Mouse (Mus musculus): ENCODE measurements at regions not wholly inside any gene's neighbourhood (a gene's known extent, or its start where the extent isn't known, plus 50 kb on each side); places are given as distances from the start of the nearest gene placed in this dataset.
"Not testable (repeated sequence)": the region's sequence is repeated elsewhere in the genome, so short reads cannot be mapped to it uniquely, and the experiment has no call there.

GRCm38 (mm10) chr5:60966939-60967338, 841.7 kb upstream of the G6pd2 start:
- Histone ChIP-seq H3K9ac (replicated peaks; ENCODE audit: low read depth, low read length) (no peak overlapping the region), H3K36me3 (ENCODE audit: control insufficient read depth, insufficient read depth) (no peaks in the 10 kb centered on the region), H3K27ac (ENCODE audit: low read length) (peak overlapping the region; percentile 12; the same call in 1 of the 2 replicates), H3K27me3 (replicated peaks; ENCODE audit: control insufficient read depth, insufficient read depth, low read length) (no peaks in the 10 kb centered on the region), H3K4me2 (ENCODE audit: low read length) (no peak overlapping the region), H3K9me3 (ENCODE audit: control insufficient read depth, low read length) (no peaks in the 10 kb centered on the region), H3K4me3 (replicated peaks; ENCODE audit: low read length) (no peak overlapping the region), H3K4me1 (replicated peaks; ENCODE audit: control insufficient read depth, insufficient read depth, low read length) (no peaks in the 10 kb centered on the region)
- ATAC-seq = peak; percentile 91
- 28% methylated on average over 1 of the region's 1 CpGs for WGBS

GRCm38 (mm10) chr5:60969470-60969869, 839.1 kb upstream of the G6pd2 start:
- 51% methylated on average over 5 of the region's 5 CpGs for WGBS
- Histone ChIP-seq H3K4me1 (replicated peaks; ENCODE audit: control insufficient read depth, insufficient read depth, low read length) (no peaks in the 10 kb centered on the region), H3K36me3 (ENCODE audit: control insufficient read depth, insufficient read depth) (no peaks in the 10 kb centered on the region), H3K27me3 (replicated peaks; ENCODE audit: control insufficient read depth, insufficient read depth, low read length) (no peaks in the 10 kb centered on the region), H3K9me3 (ENCODE audit: control insufficient read depth, low read length) (no peaks in the 10 kb centered on the region), H3K4me3 (replicated peaks; ENCODE audit: low read length) (no peak overlapping the region), H3K27ac (ENCODE audit: low read length) (no peak overlapping the region), H3K9ac (replicated peaks; ENCODE audit: low read depth, low read length) (no peak overlapping the region), H3K4me2 (ENCODE audit: low read length) (no peak overlapping the region)
- ATAC-seq = no peak

- 87% methylated on average over 9 of the region's 9 CpGs for WGBS
- H3K27me3 ChIP-seq (replicated peaks; ENCODE audit: control insufficient read depth, insufficient read depth, low read length) = no peaks in the 10 kb centered on the region
- no peak for ATAC-seq
- H3K4me1 ChIP-seq (replicated peaks; ENCODE audit: control insufficient read depth, insufficient read depth, low read length) = no peaks in the 10 kb centered on the region
- H3K4me2 ChIP-seq (ENCODE audit: low read length) = no peak overlapping the region
- H3K36me3 ChIP-seq (ENCODE audit: control insufficient read depth, insufficient read depth) = no peaks in the 10 kb centered on the region
- H3K9ac ChIP-seq (replicated peaks; ENCODE audit: low read depth, low read length) = no peak overlapping the region
- H3K4me3 ChIP-seq (replicated peaks; ENCODE audit: low read length) = no peak overlapping the region
- no peak overlapping the region for H3K27ac ChIP-seq (ENCODE audit: low read length)
- no peaks in the 10 kb centered on the region for H3K9me3 ChIP-seq (ENCODE audit: control insufficient read depth, low read length)
Observed at GRCm38 (mm10) chr5:60978693-60979092, 829.9 kb upstream of the G6pd2 start.

- no peaks in the 10 kb centered on the region for H3K27me3 ChIP-seq (replicated peaks; ENCODE audit: control insufficient read depth, insufficient read depth, low read length)
- H3K4me1 ChIP-seq (replicated peaks; ENCODE audit: control insufficient read depth, insufficient read depth, low read length) = no peaks in the 10 kb centered on the region
- H3K9me3 ChIP-seq (ENCODE audit: control insufficient read depth, low read length) = no peaks in the 10 kb centered on the region
- no peak for ATAC-seq
- H3K9ac ChIP-seq (replicated peaks; ENCODE audit: low read depth, low read length) = no peak overlapping the region
- no peak overlapping the region for H3K4me3 ChIP-seq (replicated peaks; ENCODE audit: low read length)
- no peaks in the 10 kb centered on the region for H3K36me3 ChIP-seq (ENCODE audit: control insufficient read depth, insufficient read depth)
- no peak overlapping the region for H3K27ac ChIP-seq (ENCODE audit: low read length)
- no peak overlapping the region for H3K4me2 ChIP-seq (ENCODE audit: low read length)
Observed at GRCm38 (mm10) chr5:60988313-60988712, 820.3 kb upstream of the G6pd2 start.

- not testable (repeated sequence) for H3K27me3 ChIP-seq (replicated peaks; ENCODE audit: control insufficient read depth, insufficient read depth, low read length); H3K27ac ChIP-seq (ENCODE audit: low read length); H3K9me3 ChIP-seq (ENCODE audit: control insufficient read depth, low read length); H3K36me3 ChIP-seq (ENCODE audit: control insufficient read depth, insufficient read depth); H3K9ac ChIP-seq (replicated peaks; ENCODE audit: low read depth, low read length); H3K4me1 ChIP-seq (replicated peaks; ENCODE audit: control insufficient read depth, insufficient read depth, low read length); H3K4me3 ChIP-seq (replicated peaks; ENCODE audit: low read length); H3K4me2 ChIP-seq (ENCODE audit: low read length); ATAC-seq
- WGBS = 58% methylated on average over 2 of the region's 2 CpGs
Observed at GRCm38 (mm10) chr5:60989330-60989729, 819.3 kb upstream of the G6pd2 start.

GRCm38 (mm10) chr5:60994761-60995523, 813.7 kb upstream of the G6pd2 start:
- Histone ChIP-seq H3K9me3 (ENCODE audit: control insufficient read depth, low read length) (no peaks in the 10 kb centered on the region), H3K27me3 (replicated peaks; ENCODE audit: control insufficient read depth, insufficient read depth, low read length) (no peaks in the 10 kb centered on the region), H3K4me2 (ENCODE audit: low read length) (no peak overlapping the region), H3K27ac (ENCODE audit: low read length) (no peak overlapping the region), H3K4me3 (replicated peaks; ENCODE audit: low read length) (no peak overlapping the region), H3K36me3 (ENCODE audit: control insufficient read depth, insufficient read depth) (no peaks in the 10 kb centered on the region), H3K9ac (replicated peaks; ENCODE audit: low read depth, low read length) (no peak overlapping the region), H3K4me1 (replicated peaks; ENCODE audit: control insufficient read depth, insufficient read depth, low read length) (no peaks in the 10 kb centered on the region)
- 37% methylated on average over 10 of the region's 10 CpGs for WGBS
- ATAC-seq = no peak

GRCm38 (mm10) chr5:61035539-61036089, 773.0 kb upstream of the G6pd2 start:
- H3K4me1 ChIP-seq (replicated peaks; ENCODE audit: control insufficient read depth, insufficient read depth, low read length) = no peaks in the 10 kb centered on the region
- 38% methylated on average over 2 of the region's 2 CpGs for WGBS
- H3K27ac ChIP-seq (ENCODE audit: low read length) = no peak overlapping the region
- peak; percentile 88 for ATAC-seq
- H3K9me3 ChIP-seq (ENCODE audit: control insufficient read depth, low read length) = no peaks in the 10 kb centered on the region
- no peak overlapping the region for H3K4me2 ChIP-seq (ENCODE audit: low read length)
- H3K36me3 ChIP-seq (ENCODE audit: control insufficient read depth, insufficient read depth) = no peaks in the 10 kb centered on the region
- no peak overlapping the region for H3K9ac ChIP-seq (replicated peaks; ENCODE audit: low read depth, low read length)
- H3K27me3 ChIP-seq (replicated peaks; ENCODE audit: control insufficient read depth, insufficient read depth, low read length) = no peaks in the 10 kb centered on the region
- no peak overlapping the region for H3K4me3 ChIP-seq (replicated peaks; ENCODE audit: low read length)

All from forebrain, embryonic 16.5 days (tissue).